Mouse (Mus musculus): ENCODE results near the gene Klhl13. TPM values are rescaled to one million over a fixed set of nuclear protein-coding genes. Genes with fewer than 3 reads are reported as not detected.

The Klhl13 gene
- total RNA-seq, 2 experiments from 2014 or later, result 33.7 to 35.2 TPM

DNA sequence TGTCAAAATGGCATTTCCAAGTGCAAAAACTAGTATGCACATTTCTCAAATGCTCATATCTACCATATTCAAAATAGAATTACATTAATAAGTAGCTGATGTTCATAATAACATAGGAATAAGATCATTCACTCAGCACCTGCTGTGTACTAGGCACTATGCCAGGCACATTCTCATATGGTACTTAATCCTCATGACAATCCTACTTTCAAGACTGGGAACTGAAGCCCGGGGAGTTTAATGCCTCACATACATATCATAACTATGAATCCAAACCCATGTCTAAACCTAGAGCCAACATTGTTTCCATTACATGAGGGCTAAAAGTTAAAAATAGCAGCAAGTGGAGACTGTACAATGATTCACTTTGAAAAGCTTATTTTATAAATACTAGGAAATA, 97.3 kb downstream of the Klhl13 start:
- no peak for DNase-seq (ENCODE audit: low spot score in 2 of 2)
- TF ChIP-seq CTCF (conservative IDR thresholded peaks at IDR 0.05), result no peak
- Histone ChIP-seq H3K27ac (no peak overlapping the region), H3K4me3 (no peak overlapping the region)

DNA sequence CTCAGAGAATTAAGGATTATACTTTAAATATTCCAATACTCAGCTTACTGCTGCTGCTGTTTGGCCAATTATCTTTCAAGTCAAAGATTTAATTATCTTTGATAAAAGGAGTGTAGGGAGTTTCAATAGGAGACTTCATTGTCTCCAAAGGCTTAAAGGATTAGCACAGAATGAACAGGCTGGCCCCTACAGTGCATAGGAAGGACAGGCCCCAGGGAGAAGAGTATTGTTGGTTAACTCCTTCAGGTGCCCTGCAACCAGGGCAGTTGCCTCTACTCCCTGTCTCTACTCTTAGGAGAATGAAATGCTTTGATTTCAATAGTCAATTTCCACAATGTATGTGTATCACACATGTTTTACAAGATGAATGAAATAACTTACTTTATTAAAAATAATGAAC, 116.1 kb downstream of the Klhl13 start:
- no peak overlapping the region for H3K27ac ChIP-seq
- no peak for DNase-seq (ENCODE audit: low spot score in 2 of 2)
- TF ChIP-seq CTCF (conservative IDR thresholded peaks at IDR 0.05), result no peak
- no peak overlapping the region for H3K4me3 ChIP-seq
